Mouse (Mus musculus) myocyte (in vitro differentiated cells): ENCODE data around the gene Plcxd1.

ENCODE experiments used
- CEBPB ChIP-seq: IDR thresholded peaks from 2 replicates; pipeline ENCODE4 v1.6.1; 2011; ENCODE audit warnings: mild to moderate bottlenecking, moderate library complexity; ENCODE audit not compliant: poor library complexity, insufficient read depth, severe bottlenecking
- MAX ChIP-seq: IDR thresholded peaks from one replicate; pipeline ENCODE4 v1.6.1; 2011; ENCODE audit warnings: low read depth, mild to moderate bottlenecking, control low read depth
- POLR2A ChIP-seq: IDR thresholded peaks from one replicate; pipeline ENCODE4 v1.6.1; 2011; ENCODE audit warnings: low read depth, mild to moderate bottlenecking, control low read depth, moderate library complexity; ENCODE audit not compliant: insufficient read length
- SRF ChIP-seq: IDR thresholded peaks from one replicate; pipeline ENCODE4 v1.6.1; 2011; ENCODE audit warnings: low read depth; ENCODE audit not compliant: control insufficient read depth, insufficient read length
- USF1 ChIP-seq: IDR thresholded peaks from one replicate; pipeline ENCODE4 v1.6.1; 2011; ENCODE audit warnings: low read depth, mild to moderate bottlenecking, control low read depth, moderate library complexity

DNA sequence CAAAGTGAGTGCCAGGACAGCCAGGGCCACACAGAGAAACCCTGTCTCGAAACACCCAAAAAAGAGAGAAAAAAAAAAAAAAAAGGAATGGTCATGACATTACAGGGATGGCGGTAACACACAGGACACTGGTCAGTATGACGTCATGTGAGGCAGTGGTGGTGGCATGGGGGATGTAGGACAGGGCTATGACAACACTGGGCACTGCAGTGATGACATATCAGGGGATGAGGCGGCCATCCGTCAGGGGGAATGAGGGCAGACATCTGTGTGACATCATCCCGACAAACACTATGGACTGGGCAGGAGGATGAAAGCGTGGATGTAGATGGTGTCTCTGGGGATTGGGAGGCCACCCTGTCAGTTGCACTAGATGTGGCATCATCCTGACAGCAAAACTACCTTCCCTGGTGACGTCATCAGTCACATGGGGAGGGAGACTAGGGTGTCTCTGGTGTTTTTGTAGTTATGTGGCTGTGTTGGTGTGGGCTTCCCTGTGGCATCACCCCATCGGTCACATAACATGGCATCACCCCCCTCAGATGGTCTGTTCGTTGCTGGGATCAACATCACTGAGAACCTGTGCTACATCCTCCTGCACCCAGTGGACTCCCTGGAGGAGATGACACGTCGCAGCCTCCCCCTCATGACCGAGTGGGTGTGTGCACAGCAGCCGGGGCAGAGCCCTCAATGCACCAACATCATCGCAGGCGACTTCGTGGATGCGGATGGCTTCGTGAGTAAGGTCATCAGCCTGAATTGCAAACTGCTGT, 3.3 kb downstream of the Plcxd1 start:
- TF ChIP-seq MAX (no peak), CEBPB (no peak), POLR2A (peak; percentile 11), USF1 (no peak), SRF (no peak)
